Mouse (Mus musculus) heart, embryonic 12.5 days (tissue): ENCODE results near the gene Urm1. TPM values are rescaled to one million over a fixed set of nuclear protein-coding genes. Genes with fewer than 3 reads are reported as not detected.
"Not testable (repeated sequence)": the region's sequence is repeated elsewhere in the genome, so short reads cannot be mapped to it uniquely, and the experiment has no call there.

Source experiments
- ATAC-seq: fragments of 200-750 bp; cut with Nextera tagmentation; 2 replicates; pipeline ENCODE4 v1.8.0; 2017; ENCODE audit warnings: moderate TSS enrichment, moderate library complexity; ENCODE audit not compliant: insufficient number of reproducible peaks, low FRiP score
- H3K27ac ChIP-seq: fragments of 300-500 bp; sonication (generic); 2 replicates; pipeline ENCODE4 v1.5.1; 2016; ENCODE audit warnings: mild to moderate bottlenecking, moderate library complexity; ENCODE audit not compliant: poor library complexity, severe bottlenecking
- H3K27me3 ChIP-seq: fragments of 300-500 bp; sonication (generic); replicated peaks from 2 replicates; pipeline ENCODE4 v1.6.1; 2016; ENCODE audit warnings: mild to moderate bottlenecking, moderate library complexity
- H3K36me3 ChIP-seq: fragments of 300-500 bp; sonication (generic); 2 replicates; pipeline ENCODE4 v1.6.1; 2016; ENCODE audit warnings: mild to moderate bottlenecking, moderate library complexity
- H3K4me1 ChIP-seq: fragments of 300-500 bp; sonication (generic); replicated peaks from 2 replicates; pipeline ENCODE4 v1.6.1; 2016; ENCODE audit warnings: mild to moderate bottlenecking
- H3K4me2 ChIP-seq: fragments of 300-500 bp; sonication (generic); 2 replicates; pipeline ENCODE4 v1.6.1; 2016; ENCODE audit warnings: mild to moderate bottlenecking, moderate library complexity
- H3K4me3 ChIP-seq: fragments of 300-500 bp; sonication (generic); 2 replicates; pipeline ENCODE4 v1.5.1; 2016; ENCODE audit warnings: mild to moderate bottlenecking
- H3K9ac ChIP-seq: fragments of 300-500 bp; sonication (generic); 2 replicates; pipeline ENCODE4 v1.6.1; 2016; ENCODE audit warnings: mild to moderate bottlenecking, moderate library complexity
- H3K9me3 ChIP-seq: fragments of 300-500 bp; sonication (generic); replicated peaks from 2 replicates; pipeline ENCODE4 v1.6.1; 2016; ENCODE audit warnings: mild to moderate bottlenecking, moderate library complexity
- WGBS: fragments of 180-500 bp; shearing (Covaris S2); methylation state at CpG from one replicate; pipeline ENCODE4 v1.1.7; 2016; 5-methylcytosine and 5-hydroxymethylcytosine counted together
- polyA plus RNA-seq: library from polyadenylated mRNA; unstranded; fragments of >200 nt; fragmentation: Nextera tagmentation; extraction: Ambion mirVana; gene quantifications from 2 replicates; pipeline ENCODE4 v1.2.1, GENCODE M21; 2016

Urm1 gene
- polyA plus RNA-seq, 1 experiment from 2014 or later = 15.6 TPM

- Histone ChIP-seq H3K9me3 (no peaks in the 10 kb centered on the region), H3K4me1 (peaks cover 29% of the 10 kb centered on the region), H3K4me3 (peak overlapping the region; percentile 54), H3K4me2 (peak overlapping the region; percentile 86), H3K9ac (peak overlapping the region; percentile 72), H3K27me3 (peaks cover 4% of the 10 kb centered on the region; the same call in 1 of the 2 replicates), H3K36me3 (no peaks in the 10 kb centered on the region), H3K27ac (peak overlapping the region; percentile 63)
- 5% methylated on average over 17 of the region's 17 CpGs for WGBS
- ATAC-seq = peak; percentile 84
Measured at GRCm38 (mm10) chr2:29869646-29870451, 50.0 kb downstream of the Urm1 start.

DNA sequence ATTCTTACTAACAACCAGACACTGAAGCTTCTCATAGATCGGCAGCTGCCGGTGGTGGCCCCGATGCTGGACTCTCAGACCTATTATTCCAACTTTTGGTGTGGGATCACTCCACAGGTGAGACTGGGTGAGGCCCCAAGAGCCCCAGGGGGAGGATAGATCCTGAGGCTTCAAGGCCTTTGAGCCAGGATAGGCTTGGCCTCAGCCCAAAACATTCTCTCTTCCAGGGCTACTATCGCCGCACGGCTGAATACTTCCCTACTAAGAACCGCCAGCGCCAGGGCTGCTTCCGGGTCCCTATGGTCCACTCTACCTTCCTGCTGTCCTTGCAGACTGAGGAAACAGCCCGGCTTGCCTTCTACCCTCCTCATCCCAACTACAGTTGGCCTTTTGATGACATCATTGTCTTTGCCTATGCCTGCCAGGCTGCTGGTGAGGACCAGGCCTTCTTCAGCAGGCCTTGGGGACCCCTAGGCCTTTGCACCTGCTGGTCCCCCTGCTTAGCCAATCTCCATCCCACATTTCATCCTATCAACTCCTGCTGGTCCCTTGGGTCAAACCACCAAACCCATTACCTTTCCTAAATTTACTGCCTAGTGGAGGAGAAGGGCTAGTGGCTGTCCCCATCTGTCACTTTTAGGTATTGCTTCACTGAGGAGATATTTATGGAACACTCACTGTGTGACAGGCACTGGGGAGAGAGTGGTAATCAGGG, 52.9 kb downstream of the Urm1 start:
- no peak for ATAC-seq
- WGBS = 92% methylated on average over 10 of the region's 10 CpGs
- H3K4me1 ChIP-seq = peaks cover 26% of the 10 kb centered on the region
- no peak overlapping the region for H3K4me3 ChIP-seq
- no peak overlapping the region for H3K4me2 ChIP-seq
- no peaks in the 10 kb centered on the region for H3K27me3 ChIP-seq
- no peak overlapping the region for H3K27ac ChIP-seq
- no peaks in the 10 kb centered on the region for H3K9me3 ChIP-seq
- H3K36me3 ChIP-seq = peaks cover 12% of the 10 kb centered on the region; the same call in 1 of the 2 replicates
- no peak overlapping the region for H3K9ac ChIP-seq

DNA sequence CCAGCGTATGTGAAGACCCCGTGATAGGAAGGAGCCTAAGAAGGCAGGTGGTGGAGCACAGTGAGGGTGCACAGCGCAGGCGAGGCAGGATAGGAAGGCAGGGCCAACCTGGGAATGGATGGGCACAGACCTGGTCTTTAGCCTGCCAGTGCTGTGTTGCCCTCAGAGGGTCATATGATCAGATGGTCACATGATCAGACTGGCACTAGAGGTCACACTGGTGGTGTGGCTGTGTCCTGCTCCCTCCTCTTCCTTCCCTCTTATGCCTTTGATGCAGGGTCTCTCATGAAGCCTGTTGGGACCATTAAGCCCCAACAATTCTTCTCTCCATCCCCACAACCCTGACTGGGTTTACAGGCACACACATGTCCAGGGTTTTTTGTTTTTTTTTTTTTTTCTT, 53.9 kb downstream of the Urm1 start:
- no peaks in the 10 kb centered on the region for H3K9me3 ChIP-seq
- H3K4me2 ChIP-seq = no peak overlapping the region
- H3K4me1 ChIP-seq = peaks cover 21% of the 10 kb centered on the region
- H3K9ac ChIP-seq = no peak overlapping the region
- no peaks in the 10 kb centered on the region for H3K27me3 ChIP-seq
- no peak overlapping the region for H3K4me3 ChIP-seq
- H3K36me3 ChIP-seq = peaks cover 16% of the 10 kb centered on the region; the same call in 1 of the 2 replicates
- ATAC-seq = no peak
- WGBS = 86% methylated on average over 4 of the region's 4 CpGs
- no peak overlapping the region for H3K27ac ChIP-seq

DNA sequence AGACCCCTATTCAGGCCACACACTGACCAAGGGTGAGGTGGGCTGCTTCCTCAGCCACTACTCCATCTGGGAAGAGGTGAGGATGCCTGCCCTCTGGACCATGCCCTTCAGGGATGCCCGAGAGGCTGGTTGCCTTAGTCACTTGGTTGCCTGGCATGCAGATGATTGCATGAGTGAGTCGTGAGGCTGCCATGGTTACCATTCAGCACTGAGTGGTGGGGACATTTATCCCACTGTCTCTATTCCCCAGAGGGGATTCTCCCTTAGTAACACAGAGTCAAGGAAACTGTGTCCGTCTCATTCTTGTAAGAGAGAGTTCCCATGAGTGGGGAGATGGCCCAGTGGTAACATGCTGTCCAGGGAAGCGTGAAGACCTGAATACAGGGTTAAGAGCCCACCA, 58.2 kb downstream of the Urm1 start:
- no peaks in the 10 kb centered on the region for H3K9me3 ChIP-seq
- ATAC-seq = no peak
- H3K36me3 ChIP-seq = peaks cover 26% of the 10 kb centered on the region
- WGBS = 78% methylated on average over 4 of the region's 4 CpGs
- no peak overlapping the region for H3K4me2 ChIP-seq
- no peak overlapping the region for H3K4me3 ChIP-seq
- H3K9ac ChIP-seq = no peak overlapping the region
- peaks cover 18% of the 10 kb centered on the region for H3K4me1 ChIP-seq
- H3K27me3 ChIP-seq = no peaks in the 10 kb centered on the region
- no peak overlapping the region for H3K27ac ChIP-seq

GRCm38 (mm10) chr2:29879191-29879590, 59.3 kb downstream of the Urm1 start:
- Histone ChIP-seq H3K27ac (no peak overlapping the region), H3K9ac (no peak overlapping the region), H3K36me3 (peaks cover 26% of the 10 kb centered on the region), H3K4me3 (no peak overlapping the region), H3K27me3 (no peaks in the 10 kb centered on the region), H3K9me3 (no peaks in the 10 kb centered on the region), H3K4me2 (no peak overlapping the region), H3K4me1 (peaks cover 15% of the 10 kb centered on the region)
- 64% methylated on average over 8 of the region's 8 CpGs for WGBS
- ATAC-seq = no peak

DNA sequence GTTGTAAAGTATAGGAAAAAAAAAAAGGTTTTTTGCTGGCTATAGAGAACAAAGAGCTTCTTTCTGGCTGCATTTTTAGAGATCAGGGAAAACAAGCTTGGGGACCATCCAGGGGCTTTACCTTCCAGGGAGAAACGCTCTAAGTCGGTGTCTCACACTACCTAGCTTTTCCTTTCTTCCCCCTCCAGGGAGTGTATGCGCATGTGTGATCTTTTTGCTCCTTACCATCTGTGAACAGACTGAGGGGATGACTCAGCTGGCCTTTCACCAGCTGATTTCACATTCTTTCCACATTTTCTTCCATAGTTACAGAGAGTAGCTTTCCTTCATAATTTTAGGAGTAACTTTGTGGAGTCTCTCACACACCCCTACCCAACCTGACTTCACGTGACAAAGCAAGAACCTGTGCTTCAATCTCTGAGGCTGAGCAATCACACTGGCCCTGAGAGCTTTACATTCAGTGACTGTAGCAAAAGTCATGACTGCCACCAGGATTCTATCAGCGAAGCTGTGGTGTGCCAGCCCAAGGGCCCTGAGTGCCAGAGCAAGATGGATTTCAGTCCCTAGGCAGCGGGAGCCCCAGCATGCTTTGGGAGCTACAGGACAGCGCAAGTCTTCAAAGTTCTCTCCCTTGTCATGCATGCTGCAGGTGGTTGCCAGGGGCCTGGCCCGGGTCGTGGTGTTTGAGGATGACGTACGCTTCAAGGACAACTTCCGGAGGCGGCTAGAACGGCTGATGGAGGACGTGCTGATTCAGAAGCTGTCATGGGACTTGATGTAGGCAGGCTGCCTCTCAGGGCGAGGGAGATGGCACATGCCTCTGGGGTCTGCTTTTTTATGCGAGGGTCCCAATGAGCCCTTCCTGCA, 60.3 kb downstream of the Urm1 start:
- no peak for ATAC-seq
- H3K27ac ChIP-seq = no peak overlapping the region
- WGBS = 59% methylated on average over 17 of the region's 17 CpGs

GRCm38 (mm10) chr2:29886659-29887292, 66.9 kb downstream of the Urm1 start:
- H3K4me1 ChIP-seq = peaks cover 16% of the 10 kb centered on the region
- WGBS = 79% methylated on average over 9 of the region's 9 CpGs
- not testable (repeated sequence) for H3K4me3 ChIP-seq, H3K27me3 ChIP-seq, H3K36me3 ChIP-seq, ATAC-seq, H3K4me2 ChIP-seq, H3K27ac ChIP-seq, H3K9me3 ChIP-seq, H3K9ac ChIP-seq

More for the DNA sequence above, 60.3 kb downstream of the Urm1 start:
- Histone ChIP-seq H3K9ac (no peak overlapping the region), H3K27me3 (no peaks in the 10 kb centered on the region), H3K4me1 (peaks cover 15% of the 10 kb centered on the region), H3K4me2 (no peak overlapping the region), H3K4me3 (no peak overlapping the region), H3K36me3 (peaks cover 26% of the 10 kb centered on the region), H3K9me3 (no peaks in the 10 kb centered on the region)

GRCm38 (mm10) chr2:29889066-29889944, 69.4 kb downstream of the Urm1 start, which contains the start of gene Odf2:
Gene Odf2 (plus strand): TSS chr2:29889221.
- H3K4me2 ChIP-seq = peak within 1 kb of the TSS; percentile 88
- peaks cover 16% of the 10 kb centered on the region for H3K4me1 ChIP-seq
- H3K36me3 ChIP-seq = peaks cover 28% of the 10 kb centered on the region
- H3K9me3 ChIP-seq = no peaks in the 10 kb centered on the region
- ATAC-seq = peak; percentile 93
- H3K27ac ChIP-seq = peak within 1 kb of the TSS; percentile 82
- WGBS = under 1% methylated on average over 56 of the region's 70 CpGs
- H3K4me3 ChIP-seq = peak within 1 kb of the TSS; percentile 90
- H3K9ac ChIP-seq = peak within 1 kb of the TSS; percentile 87
- no peaks in the 10 kb centered on the region for H3K27me3 ChIP-seq

GRCm38 (mm10) chr2:29889991-29890833, 70.3 kb downstream of the Urm1 start:
- WGBS = under 1% methylated on average over 61 of the region's 61 CpGs
- Histone ChIP-seq H3K4me1 (peaks cover 16% of the 10 kb centered on the region), H3K36me3 (peaks cover 37% of the 10 kb centered on the region), H3K9me3 (no peaks in the 10 kb centered on the region), H3K27ac (peak overlapping the region; percentile 82), H3K4me2 (peak overlapping the region; percentile 81), H3K4me3 (peak overlapping the region; percentile 90), H3K27me3 (no peaks in the 10 kb centered on the region), H3K9ac (peak overlapping the region; percentile 87)
- ATAC-seq = peak; percentile 95
